Mouse (Mus musculus): Measurements from ENCODE around the gene Olfr1014.

GRCm38 (mm10) chr2:85762666-85763065 lies 9.8 kb upstream of the Olfr1014 start, which contains the start of gene Olfr1012:
- TF ChIP-seq CTCF (IDR thresholded peaks at IDR 0.05; ENCODE audit: extremely low read depth, insufficient read depth, low read length) (no peak), POLR2A (IDR thresholded peaks at IDR 0.05; ENCODE audit: extremely low read depth, insufficient read depth, low read length) (no peak)
